Mouse (Mus musculus) liver, postnatal 0 days (tissue): ENCODE data around the gene Mia2. TPM values are rescaled to one million over a fixed set of nuclear protein-coding genes. Genes with fewer than 3 reads are reported as not detected.

Source experiments
- ATAC-seq: fragments of 200-750 bp; cut with Nextera tagmentation; 2 replicates; pipeline ENCODE4 v1.8.0; 2017; ENCODE audit warnings: mild to moderate bottlenecking, moderate library complexity
- DNase-seq: peaks from one replicate; pipeline ENCODE4 v3.0.0-alpha.2; 2016
- H3K27ac ChIP-seq: fragments of 300-500 bp; sonication (generic); 2 replicates; pipeline ENCODE4 v1.5.1; 2014; ENCODE audit warnings: antibody characterized with exemption, moderate library complexity, mild to moderate bottlenecking, low read depth
- H3K27me3 ChIP-seq: fragments of 300-500 bp; sonication (generic); 2 replicates; pipeline ENCODE4 v1.6.1; 2014; ENCODE audit warnings: low read length, control low read depth, mixed read lengths; ENCODE audit not compliant: insufficient read depth
- H3K36me3 ChIP-seq: fragments of 300-500 bp; sonication (generic); replicated peaks from 2 replicates; pipeline ENCODE4 v1.6.1; 2014; ENCODE audit warnings: mild to moderate bottlenecking, control low read depth, low read length, moderate library complexity, mixed read lengths; ENCODE audit not compliant: insufficient read depth
- H3K4me1 ChIP-seq: fragments of 300-500 bp; sonication (generic); 2 replicates; pipeline ENCODE4 v1.6.1; 2014; ENCODE audit warnings: antibody characterized with exemption, mild to moderate bottlenecking, control low read depth; ENCODE audit not compliant: insufficient read depth
- H3K4me2 ChIP-seq: fragments of 300-500 bp; sonication (generic); 2 replicates; pipeline ENCODE4 v1.6.1; 2014; ENCODE audit warnings: low read depth, mild to moderate bottlenecking, low read length, moderate library complexity, mixed read lengths
- H3K4me3 ChIP-seq: fragments of 300-500 bp; sonication (generic); 2 replicates; pipeline ENCODE4 v1.5.1; 2014; ENCODE audit warnings: low read depth, low read length
- H3K9ac ChIP-seq: fragments of 300-500 bp; sonication (generic); replicated peaks from 2 replicates; pipeline ENCODE4 v1.6.1; 2014; ENCODE audit warnings: mild to moderate bottlenecking, moderate library complexity
- H3K9me3 ChIP-seq: fragments of 300-500 bp; sonication (generic); 2 replicates; pipeline ENCODE4 v1.6.1; 2016; ENCODE audit warnings: mild to moderate bottlenecking, control low read depth, low read length, mixed read lengths
- CTCF ChIP-seq: sonication (generic); IDR thresholded peaks from 2 replicates; pipeline ENCODE4 v1.5.1; 2016; ENCODE audit warnings: antibody characterized with exemption, low read depth
- EP300 ChIP-seq: IDR thresholded peaks from 2 replicates; pipeline ENCODE4 v1.6.1; 2016; ENCODE audit warnings: antibody characterized with exemption, low read depth, mild to moderate bottlenecking
- WGBS: fragments of 180-500 bp; shearing (Covaris S2); extraction: QIAGEN DNeasy Blood & Tissue Kit; methylation state at CpG from one replicate; pipeline ENCODE4 v1.1.7; 2014; ENCODE audit not compliant: insufficient replicate concordance; 5-methylcytosine and 5-hydroxymethylcytosine counted together
- polyA plus RNA-seq: library from polyadenylated mRNA; unstranded; fragments of >200 nt; fragmentation: Nextera tagmentation; extraction: Ambion mirVana; gene quantifications from 2 replicates; pipeline ENCODE4 v1.2.1, GENCODE M21; 2015

Mia2 gene
- polyA plus RNA-seq, 1 experiment from 2014 or later: 74.3 TPM

DNA sequence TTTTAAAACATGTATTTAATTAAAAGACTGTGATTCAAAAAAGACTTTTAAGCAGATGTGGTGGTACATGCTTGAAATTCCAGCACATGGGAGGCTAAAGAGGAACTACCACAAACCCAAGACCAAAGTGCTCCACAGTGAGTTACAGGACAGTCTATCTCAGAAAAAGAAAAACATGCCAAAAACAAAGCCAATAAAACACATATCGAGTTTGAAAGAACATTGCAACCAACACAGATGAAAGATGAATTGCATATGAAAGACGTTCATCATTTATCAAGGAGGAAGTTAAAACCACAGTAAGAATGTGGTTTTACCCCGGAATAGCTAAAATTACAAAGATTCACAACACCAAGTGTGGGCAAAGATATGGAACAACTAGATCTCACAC is 111.4 kb downstream of the Mia2 start:
- no peak for TF ChIP-seq EP300
- TF ChIP-seq CTCF: no peak
- peaks cover 24% of the 10 kb centered on the region for H3K36me3 ChIP-seq
- H3K27ac ChIP-seq: no peak overlapping the region
- WGBS: 27% methylated on average over 3 of the region's 3 CpGs
- H3K9ac ChIP-seq: no peak overlapping the region
- peaks cover 5% of the 10 kb centered on the region; the same call in 1 of the 2 replicates for H3K4me1 ChIP-seq
- H3K4me2 ChIP-seq: no peak overlapping the region
- no peaks in the 10 kb centered on the region for H3K27me3 ChIP-seq
- ATAC-seq (no peak), DNase-seq (no peak)
- no peaks in the 10 kb centered on the region for H3K9me3 ChIP-seq
- H3K4me3 ChIP-seq: no peak overlapping the region

DNA sequence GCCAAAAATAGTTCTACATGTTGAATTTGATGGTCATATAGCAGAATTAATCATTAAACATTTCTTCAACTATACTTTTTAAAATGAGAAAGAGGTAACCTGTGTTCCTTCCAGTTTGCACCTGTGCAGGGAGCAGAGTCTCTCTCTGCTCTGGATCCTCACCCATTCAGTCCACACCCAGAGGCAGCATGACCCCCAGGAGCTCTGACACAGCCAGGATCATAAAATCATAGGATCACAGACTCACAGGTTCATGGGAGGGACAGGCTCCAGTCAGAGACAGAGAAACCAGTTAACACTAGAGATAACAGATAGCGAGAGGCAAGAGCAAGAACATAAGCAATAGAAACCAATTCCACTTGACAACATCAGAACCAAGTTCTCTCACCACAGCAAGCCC is 112.2 kb downstream of the Mia2 start:
- TF ChIP-seq CTCF: no peak
- TF ChIP-seq EP300: no peak
- no peak overlapping the region for H3K27ac ChIP-seq
- WGBS: 52% methylated on average over 1 of the region's 1 CpGs
- ATAC-seq: no peak
- H3K9me3 ChIP-seq: no peaks in the 10 kb centered on the region
- H3K9ac ChIP-seq: no peak overlapping the region
- no peak for DNase-seq
- no peak overlapping the region for H3K4me2 ChIP-seq
- H3K4me1 ChIP-seq: peaks cover 5% of the 10 kb centered on the region; the same call in 1 of the 2 replicates
- peaks cover 18% of the 10 kb centered on the region for H3K36me3 ChIP-seq
- H3K27me3 ChIP-seq: no peaks in the 10 kb centered on the region
- H3K4me3 ChIP-seq: no peak overlapping the region

DNA sequence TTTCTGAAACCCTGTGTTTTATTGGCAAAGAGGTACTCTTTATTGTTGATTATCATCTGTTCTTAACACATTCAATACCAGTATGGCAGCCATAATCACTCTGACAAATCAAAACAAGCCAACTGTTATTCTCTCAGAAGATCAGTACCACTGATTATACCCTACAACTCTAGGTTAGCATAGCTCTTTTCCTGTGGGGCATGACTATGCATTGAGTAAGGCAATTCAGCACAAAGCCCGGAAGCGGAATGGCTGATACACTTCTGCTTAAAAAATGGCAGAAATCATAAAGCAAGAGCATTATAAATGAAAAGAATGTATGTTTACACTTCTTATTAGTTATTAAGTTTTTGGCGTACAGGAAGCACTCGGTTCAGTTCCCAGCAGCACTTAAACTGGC is 120.6 kb downstream of the Mia2 start:
- 71% methylated on average over 4 of the region's 4 CpGs for WGBS
- Histone ChIP-seq H3K9ac (no peak overlapping the region), H3K4me1 (peaks cover 21% of the 10 kb centered on the region), H3K4me3 (no peak overlapping the region), H3K9me3 (no peaks in the 10 kb centered on the region), H3K36me3 (no peaks in the 10 kb centered on the region), H3K27me3 (no peaks in the 10 kb centered on the region), H3K27ac (peak overlapping the region; percentile 37), H3K4me2 (peak overlapping the region; percentile 87)
- TF ChIP-seq CTCF: no peak
- no peak for TF ChIP-seq EP300
- DNase-seq (no peak), ATAC-seq (no peak)

DNA sequence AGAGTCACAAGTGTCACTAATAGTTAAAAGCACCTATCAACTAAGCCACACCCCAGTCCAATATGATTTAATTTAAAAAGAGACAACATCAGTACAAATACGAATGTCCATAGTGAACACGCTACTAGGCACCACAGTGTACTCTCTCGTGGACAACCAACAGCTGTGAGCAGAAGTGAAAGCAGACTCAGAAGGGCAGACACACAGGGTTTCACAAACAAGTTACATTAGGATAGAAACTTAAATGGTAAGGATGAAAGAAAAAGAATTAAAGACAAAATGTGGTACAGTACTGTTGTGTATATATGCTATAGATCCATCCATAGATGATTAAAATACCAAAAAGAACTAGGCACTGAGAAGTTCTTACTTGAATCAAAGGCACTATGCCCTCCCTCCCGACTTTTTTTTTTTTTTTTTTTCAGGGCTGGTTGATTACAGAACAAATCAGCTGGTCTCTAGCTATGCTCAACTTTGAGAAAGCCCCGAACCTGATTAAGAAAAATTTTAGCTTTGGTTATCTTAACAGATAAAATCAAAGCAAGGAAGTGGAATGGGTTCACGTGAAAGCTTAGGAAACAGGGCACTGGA is 121.2 kb downstream of the Mia2 start:
- H3K27ac ChIP-seq: peak overlapping the region; percentile 37
- H3K4me2 ChIP-seq: peak overlapping the region; percentile 87
- ATAC-seq: no peak
- H3K9ac ChIP-seq: no peak overlapping the region
- H3K36me3 ChIP-seq: no peaks in the 10 kb centered on the region
- no peak for DNase-seq
- TF ChIP-seq CTCF (no peak), EP300 (no peak)
- H3K4me1 ChIP-seq: peaks cover 21% of the 10 kb centered on the region
- H3K9me3 ChIP-seq: no peaks in the 10 kb centered on the region
- no peaks in the 10 kb centered on the region for H3K27me3 ChIP-seq
- no peak overlapping the region for H3K4me3 ChIP-seq
- WGBS: 46% methylated on average over 6 of the region's 6 CpGs

DNA sequence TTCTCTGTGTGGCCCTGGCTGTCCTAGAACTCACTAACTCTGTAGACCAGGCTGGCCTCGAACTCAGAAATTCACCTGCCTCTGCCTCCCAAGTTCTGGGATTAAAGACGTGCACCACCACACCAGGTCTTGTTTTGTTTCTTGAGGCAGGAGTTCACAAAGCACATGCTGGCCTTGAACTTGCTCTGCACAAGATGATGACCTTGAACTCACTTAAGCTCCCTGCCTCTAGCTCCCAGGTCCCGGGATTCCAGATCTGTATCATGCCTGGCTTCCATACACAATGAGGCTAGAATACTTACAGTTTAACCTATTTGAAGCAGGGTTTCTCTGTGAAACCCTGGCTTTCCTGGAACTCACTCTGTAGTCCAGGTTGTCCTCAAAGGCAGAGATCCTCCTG is 121.7 kb downstream of the Mia2 start:
- no peaks in the 10 kb centered on the region for H3K9me3 ChIP-seq
- 0 out of 2 replicates have a peak overlapping the region, but pooled peaks have one; percentile 11 for H3K27ac ChIP-seq
- peak overlapping the region; percentile 89; the same call in 1 of the 2 replicates for H3K9ac ChIP-seq
- no peaks in the 10 kb centered on the region for H3K36me3 ChIP-seq
- DNase-seq (no peak), ATAC-seq (no peak)
- TF ChIP-seq CTCF (no peak), EP300 (no peak)
- no peaks in the 10 kb centered on the region for H3K27me3 ChIP-seq
- H3K4me1 ChIP-seq: peaks cover 21% of the 10 kb centered on the region
- peak overlapping the region; percentile 87 for H3K4me2 ChIP-seq
- peak overlapping the region; percentile 87; the same call in 1 of the 2 replicates for H3K4me3 ChIP-seq
- WGBS: 65% methylated on average over 3 of the region's 3 CpGs

DNA sequence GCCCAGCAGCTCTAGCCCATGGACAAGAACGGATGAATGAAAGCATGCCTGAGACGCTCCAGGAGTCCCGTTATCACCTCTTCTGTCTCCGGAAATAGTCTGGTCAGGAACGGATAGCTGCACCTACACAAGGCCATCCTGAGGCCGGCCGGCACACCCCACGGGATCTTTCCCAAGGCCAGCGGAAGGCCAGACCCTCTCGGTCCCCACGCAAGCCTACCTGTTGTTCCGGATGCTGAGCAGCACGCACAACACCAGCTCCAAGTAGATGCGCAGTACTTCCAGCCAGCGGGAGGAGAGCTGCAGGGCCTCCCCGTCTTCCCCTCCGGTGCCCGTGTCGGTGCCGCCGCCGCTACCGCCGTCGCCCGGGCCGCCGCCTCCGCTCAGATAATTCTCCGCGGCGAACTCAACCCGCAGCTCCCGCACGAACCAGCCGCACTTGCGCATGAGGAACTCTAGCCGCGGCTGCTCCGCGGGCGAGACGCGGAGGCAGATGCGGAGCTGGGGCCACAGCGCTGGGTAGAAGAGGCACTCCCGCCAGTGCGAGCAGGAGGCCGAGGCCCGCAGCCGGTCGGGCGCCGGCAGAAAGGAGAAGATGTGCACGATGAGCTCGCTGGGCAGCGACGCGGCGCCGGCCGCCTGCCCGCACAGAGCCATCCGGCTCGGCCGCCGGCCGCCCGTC is 123.2 kb downstream of the Mia2 start:
- Histone ChIP-seq H3K36me3 (no peaks in the 10 kb centered on the region), H3K27ac (peak overlapping the region; percentile 98), H3K9me3 (no peaks in the 10 kb centered on the region), H3K4me1 (peaks cover 21% of the 10 kb centered on the region), H3K9ac (peak overlapping the region; percentile 89), H3K4me3 (peak overlapping the region; percentile 87), H3K27me3 (no peaks in the 10 kb centered on the region), H3K4me2 (peak overlapping the region; percentile 87)
- DNase-seq: peak; percentile 65
- under 1% methylated on average over 53 of the region's 69 CpGs for WGBS
- TF ChIP-seq EP300 (no peak), CTCF (0 out of 2 replicates have a peak, but pooled peaks have one; percentile 1)
- peak; percentile 26 for ATAC-seq
